10 mouse cellular contexts compared by ENCODE assay signal in the genomic region with DNA sequence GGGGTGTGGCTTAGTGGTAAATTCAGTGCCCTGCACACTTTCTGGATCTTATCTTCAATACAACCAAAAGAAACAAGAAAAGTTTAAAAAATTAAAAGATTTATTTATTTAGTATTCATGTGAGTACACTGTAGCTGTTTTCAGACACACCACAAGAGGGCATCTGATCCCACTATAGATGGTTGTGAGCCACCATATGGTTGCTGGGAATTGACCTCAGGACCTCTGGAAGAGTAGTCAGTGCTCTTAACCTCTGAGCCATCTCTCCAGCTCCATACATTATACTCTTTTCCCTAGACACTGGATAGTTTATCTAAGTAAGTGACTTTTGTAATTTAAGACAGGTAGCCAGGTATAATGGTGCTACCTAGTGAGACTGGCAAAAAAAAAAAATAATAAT. TPM values are rescaled to one million over a fixed set of nuclear protein-coding genes. Genes with fewer than 3 reads are reported as not detected.
A peak's percentile ranks its signal among the peaks of the same experiment; 100 is the strongest.
DNase-seq lines count a peak whose midpoint lies in the region; ATAC-seq and TF ChIP-seq lines count a peak whose summit lies in the region.
"Had no signal": no experiment of that assay in that cellular context is flagged by ENCODE, and none has a peak within 500 bp of the region (broad histone marks: within the 10 kb centered on the region; RNA-seq: fewer than 3 reads in every experiment).

No protein-coding gene starts in this region.

- no peak overlapping the region for H3K27ac ChIP-seq in heart, embryonic 12.5 days (ENCODE audit: poor library complexity, severe bottlenecking)
- no peak overlapping the region for H3K27ac ChIP-seq in limb, embryonic 13.5 days
- H3K27ac ChIP-seq in limb, embryonic 10.5 days: no peak overlapping the region
- H3K27ac ChIP-seq in liver, embryonic 16.5 days (ENCODE audit: low read length): no peak overlapping the region
- H3K27ac ChIP-seq: midbrain, embryonic 12.5 days had no signal

- no peak overlapping the region for H3K4me3 ChIP-seq in heart, embryonic 12.5 days
- H3K4me3 ChIP-seq in limb, embryonic 13.5 days: no peak overlapping the region
- H3K4me3 ChIP-seq in limb, embryonic 10.5 days: no peak overlapping the region
- H3K4me3 ChIP-seq in C2C12 (ENCODE audit: insufficient read depth, poor library complexity, severe bottlenecking): peak overlapping the region; percentile 61
- H3K4me3 ChIP-seq in liver, embryonic 16.5 days (ENCODE audit: low read depth, low read length): no peak overlapping the region; the same call in none of the 2 replicates

- no peak for ATAC-seq in heart, embryonic 12.5 days (ENCODE audit: insufficient number of reproducible peaks, low FRiP score)
- ATAC-seq in limb, embryonic 13.5 days (ENCODE audit: low FRiP score, low read depth): no peak
- ATAC-seq in liver, embryonic 16.5 days (ENCODE audit: low read depth): no peak

- no peaks in the 10 kb centered on the region for H3K36me3 ChIP-seq in heart, embryonic 12.5 days
- H3K36me3 ChIP-seq in limb, embryonic 13.5 days: no peaks in the 10 kb centered on the region
- no peaks in the 10 kb centered on the region for H3K36me3 ChIP-seq in limb, embryonic 10.5 days
- no peaks in the 10 kb centered on the region for H3K36me3 ChIP-seq in C2C12 (ENCODE audit: control insufficient read depth, insufficient read depth)
- no peaks in the 10 kb centered on the region for H3K36me3 ChIP-seq in liver, embryonic 16.5 days (ENCODE audit: control insufficient read depth, insufficient read depth)
- H3K36me3 ChIP-seq: midbrain, embryonic 12.5 days had no signal

- peaks cover 11% of the 10 kb centered on the region for H3K4me1 ChIP-seq in heart, embryonic 12.5 days (replicated peaks)
- peaks cover 15% of the 10 kb centered on the region for H3K4me1 ChIP-seq in limb, embryonic 13.5 days
- peaks cover 22% of the 10 kb centered on the region for H3K4me1 ChIP-seq in limb, embryonic 10.5 days
- H3K4me1 ChIP-seq in liver, embryonic 16.5 days (ENCODE audit: control insufficient read depth, low read depth, low read length): peaks cover 11% of the 10 kb centered on the region

- no peak overlapping the region for H3ac ChIP-seq in C2C12 (ENCODE audit: control insufficient read depth, insufficient read length, low read depth)

- peaks cover 30% of the 10 kb centered on the region for H3K79me2 ChIP-seq in C2C12 (ENCODE audit: control insufficient read depth, insufficient read depth)

- H3K9ac ChIP-seq in heart, embryonic 12.5 days: no peak overlapping the region
- H3K9ac ChIP-seq in limb, embryonic 13.5 days: no peak overlapping the region
- no peak overlapping the region for H3K9ac ChIP-seq in liver, embryonic 16.5 days (ENCODE audit: low read depth, low read length)
- H3K9ac ChIP-seq: midbrain, embryonic 12.5 days had no signal

- H3K4me2 ChIP-seq in heart, embryonic 12.5 days: no peak overlapping the region
- peak overlapping the region; percentile 97; the same call in 1 of the 2 replicates for H3K4me2 ChIP-seq in limb, embryonic 13.5 days (replicated peaks)
- peak overlapping the region; percentile 97; the same call in 1 of the 2 replicates for H3K4me2 ChIP-seq in liver, embryonic 16.5 days (ENCODE audit: low read depth, low read length)

- no peaks in the 10 kb centered on the region for H3K9me3 ChIP-seq in heart, embryonic 12.5 days (replicated peaks)
- H3K9me3 ChIP-seq in limb, embryonic 13.5 days: no peaks in the 10 kb centered on the region
- no peaks in the 10 kb centered on the region for H3K9me3 ChIP-seq in limb, embryonic 10.5 days (replicated peaks)
- no peaks in the 10 kb centered on the region for H3K9me3 ChIP-seq in liver, embryonic 16.5 days (replicated peaks; ENCODE audit: control insufficient read depth, low read length)
- H3K9me3 ChIP-seq: midbrain, embryonic 12.5 days had no signal

- TF ChIP-seq CTCF in C2C12 (IDR thresholded peaks at IDR 0.05; ENCODE audit: control insufficient read depth, insufficient read depth, insufficient read length): no peak

- peak; percentile 79 for DNase-seq in heart, adult 11 months
- no peak for DNase-seq in limb, embryonic 10.5 days (ENCODE audit: low spot score)
- no peak for DNase-seq in natural killer cell, adult 2 months (ENCODE audit: low spot score in 2 of 2)
- no peak for DNase-seq in frontal cortex, postnatal 36 days (ENCODE audit: low spot score in 2 of 2)
- DNase-seq: layer of hippocampus, postnatal 36 days had no signal

- H3K79me3 ChIP-seq in C2C12 (ENCODE audit: low read depth): peaks cover 7% of the 10 kb centered on the region

- peaks cover 27% of the 10 kb centered on the region for H3K27me3 ChIP-seq in heart, embryonic 12.5 days (replicated peaks)
- peaks cover 31% of the 10 kb centered on the region for H3K27me3 ChIP-seq in limb, embryonic 13.5 days
- H3K27me3 ChIP-seq in limb, embryonic 10.5 days (ENCODE audit: low read depth, poor library complexity, severe bottlenecking): peaks cover 29% of the 10 kb centered on the region
- no peaks in the 10 kb centered on the region for H3K27me3 ChIP-seq in C2C12 (ENCODE audit: control insufficient read depth, insufficient read depth, insufficient read length)
- H3K27me3 ChIP-seq in liver, embryonic 16.5 days (ENCODE audit: control insufficient read depth, insufficient read depth, low read depth, low read length): peaks cover 34% of the 10 kb centered on the region

TF ChIP-seq in C2C12, 6 proteins besides CTCF, POLR2A, EP300 and RAD21:
- TF ChIP-seq MYOG (IDR thresholded peaks at IDR 0.05; ENCODE audit: control insufficient read depth, extremely low read depth, insufficient read length) (no peak), MAX (IDR thresholded peaks at IDR 0.05) (no peak), CEBPB (IDR thresholded peaks at IDR 0.05; ENCODE audit: low read depth) (no peak), USF1 (IDR thresholded peaks at IDR 0.05; ENCODE audit: low read depth) (no peak), MYOD1 (IDR thresholded peaks at IDR 0.05; ENCODE audit: control insufficient read depth, insufficient read length, low read depth) (no peak), FOSL1 (IDR thresholded peaks at IDR 0.05; ENCODE audit: insufficient read depth, low read length, poor library complexity, severe bottlenecking) (no peak)

RNA-seq across cellular contexts. Expression of a gene that starts 1.0 kb away (rescaled TPM):
- 11.4 and 13.4 TPM in 2 replicates for polyA plus RNA-seq in heart, embryonic 12.5 days (2016; fragmentation: Nextera tagmentation; extraction: Ambion mirVana)
- 4.0 and 4.1 TPM in 2 replicates for polyA plus RNA-seq in limb, embryonic 13.5 days (2015; fragmentation: Nextera tagmentation; extraction: Ambion mirVana)
- polyA plus RNA-seq in limb, embryonic 10.5 days (2016; fragmentation: Nextera tagmentation; extraction: Ambion mirVana): 4.0 and 4.6 TPM in 2 replicates
- 10.0 TPM for polyA plus RNA-seq in C2C12 (2012; fragmentation: generic; extraction: Trizol)
- polyA plus RNA-seq in liver, embryonic 16.5 days (2015; fragmentation: Nextera tagmentation; extraction: Ambion mirVana): 13.5 and 17.7 TPM in 2 replicates

RNA-seq across cellular contexts. Expression of a gene that starts 35.4 kb away (rescaled TPM):
- polyA plus RNA-seq in heart, embryonic 12.5 days (2016; fragmentation: Nextera tagmentation; extraction: Ambion mirVana): 0.18 and 0.26 TPM in 2 replicates
- not detected in 2 replicates for polyA plus RNA-seq in limb, embryonic 13.5 days (2015; fragmentation: Nextera tagmentation; extraction: Ambion mirVana)
- polyA plus RNA-seq in limb, embryonic 10.5 days (2016; fragmentation: Nextera tagmentation; extraction: Ambion mirVana): 0.16 and 0.20 TPM in 2 replicates
- not detected for polyA plus RNA-seq in C2C12 (2012; fragmentation: generic; extraction: Trizol)
- polyA plus RNA-seq in liver, embryonic 16.5 days (2015; fragmentation: Nextera tagmentation; extraction: Ambion mirVana): 0.06 TPM in 1 of 2 replicates, not detected in the other
